ENCODE assay signal across 9 mouse cellular contexts in genomic region chr10:79649070-79649751, GRCm38 (mm10). TPM values are rescaled to one million over a fixed set of nuclear protein-coding genes. Genes with fewer than 3 reads are reported as not detected.
DNase-seq lines count a peak whose midpoint lies in the region; ATAC-seq and TF ChIP-seq lines count a peak whose summit lies in the region.
"Had no signal": no experiment of that assay in that cellular context is flagged by ENCODE, and none has a peak within 500 bp of the region (broad histone marks: within the 10 kb centered on the region; RNA-seq: fewer than 3 reads in every experiment).

No protein-coding gene starts in this region.

- H3K4me3 ChIP-seq in CH12.LX (replicated peaks in 1 of 3; ENCODE audit: low read depth in 2 of 3, low read length in 2 of 3, poor library complexity in 1 of 3) = no peak overlapping the region
- H3K4me3 ChIP-seq in heart, embryonic 16.5 days (ENCODE audit: low read length) = no peak overlapping the region
- no peak overlapping the region for H3K4me3 ChIP-seq in kidney, postnatal 0 days (replicated peaks; ENCODE audit: low read depth, low read length)
- no peak overlapping the region for H3K4me3 ChIP-seq in liver, postnatal 0 days (ENCODE audit: low read depth, low read length)

- no peak for TF ChIP-seq POLR2A in CH12.LX (IDR thresholded peaks at IDR 0.05; ENCODE audit: low read depth, low read length)

- peak; percentile 64 to 91 for TF ChIP-seq CTCF in CH12.LX (conservative IDR thresholded peaks at IDR 0.05 in 1 of 2, IDR thresholded peaks at IDR 0.05 in 1 of 2; ENCODE audit: low read depth in 2 of 2, low read length in 2 of 2)
- TF ChIP-seq CTCF in kidney, postnatal 0 days (IDR thresholded peaks at IDR 0.05; ENCODE audit: low read depth) = peak; percentile 95
- TF ChIP-seq CTCF in liver, postnatal 0 days (IDR thresholded peaks at IDR 0.05; ENCODE audit: low read depth) = peak; percentile 97

- no peak overlapping the region for H3K4me2 ChIP-seq in CH12.LX (ENCODE audit: insufficient read depth, low read depth, poor library complexity, severe bottlenecking)
- H3K4me2 ChIP-seq in heart, embryonic 16.5 days (ENCODE audit: low read depth, low read length) = no peak overlapping the region
- no peak overlapping the region for H3K4me2 ChIP-seq in kidney, postnatal 0 days (ENCODE audit: low read length)
- H3K4me2 ChIP-seq in liver, postnatal 0 days (ENCODE audit: low read depth, low read length) = no peak overlapping the region

- 26% methylated on average over 7 of the region's 7 CpGs for WGBS in heart, embryonic 16.5 days
- 29% methylated on average over 7 of the region's 7 CpGs for WGBS in kidney, postnatal 0 days
- WGBS in liver, postnatal 0 days (ENCODE audit: insufficient replicate concordance) = 23% methylated on average over 7 of the region's 7 CpGs

- peaks cover 4% of the 10 kb centered on the region for H3K9me3 ChIP-seq in CH12.LX (replicated peaks; ENCODE audit: low read length)
- no peaks in the 10 kb centered on the region for H3K9me3 ChIP-seq in heart, embryonic 16.5 days (replicated peaks; ENCODE audit: control insufficient read depth, low read length)
- no peaks in the 10 kb centered on the region for H3K9me3 ChIP-seq in kidney, postnatal 0 days (replicated peaks; ENCODE audit: low read length)
- no peaks in the 10 kb centered on the region for H3K9me3 ChIP-seq in liver, postnatal 0 days (ENCODE audit: low read length)

- H3K27me3 ChIP-seq in CH12.LX (replicated peaks) = peaks cover 70% of the 10 kb centered on the region
- peaks cover 7% of the 10 kb centered on the region for H3K27me3 ChIP-seq in heart, embryonic 16.5 days (ENCODE audit: control insufficient read depth, insufficient read depth, low read length)
- H3K27me3 ChIP-seq in kidney, postnatal 0 days (ENCODE audit: insufficient read depth, low read length) = no peaks in the 10 kb centered on the region
- H3K27me3 ChIP-seq in liver, postnatal 0 days (ENCODE audit: insufficient read depth, low read length) = no peaks in the 10 kb centered on the region; the same call in 1 of the 2 replicates

- no peak overlapping the region for H3K9ac ChIP-seq in CH12.LX (ENCODE audit: insufficient read depth, low read depth)
- H3K9ac ChIP-seq in heart, embryonic 16.5 days (ENCODE audit: low read length) = no peak overlapping the region
- H3K9ac ChIP-seq in kidney, postnatal 0 days (ENCODE audit: low read depth, low read length) = no peak overlapping the region
- no peak overlapping the region for H3K9ac ChIP-seq in liver, postnatal 0 days (replicated peaks)

- TF ChIP-seq EP300 in CH12.LX (IDR thresholded peaks at IDR 0.05; ENCODE audit: low read length) = no peak
- TF ChIP-seq EP300 in liver, postnatal 0 days (IDR thresholded peaks at IDR 0.05; ENCODE audit: low read depth) = no peak

- in situ Hi-C loops in CH12.LX (cut with MboI; ENCODE audit: low pct_ligation_motif_present, low pct_unique_long_range_greater_than_20kb, low sequenced_read_pairs) = loop anchor here (5.0 kb wide), 1 partner anchor 52 kb away; no protein-coding TSS in a partner anchor

- dilution Hi-C loops in CH12.LX (cut with MboI; ENCODE audit: extremely low pct_ligation_motif_present, extremely low pct_unique_long_range_greater_than_20kb, low sequenced_read_pairs) = no loop called here

- H3K27ac ChIP-seq in CH12.LX (ENCODE audit: insufficient read depth, low read depth) = no peak overlapping the region
- H3K27ac ChIP-seq in heart, embryonic 16.5 days (ENCODE audit: low read length) = no peak overlapping the region
- no peak overlapping the region for H3K27ac ChIP-seq in kidney, postnatal 0 days
- H3K27ac ChIP-seq in liver, postnatal 0 days (ENCODE audit: low read depth) = no peak overlapping the region

- DNase-seq in CH12.LX (ENCODE audit: extremely low read depth) = peak; percentile 81
- DNase-seq in adrenal gland, postnatal 10 days = peak; percentile 85
- peak; percentile 71 for DNase-seq in embryo, embryonic 9.5 days (ENCODE audit: extremely low spot score)
- peak; percentile 82 for DNase-seq in kidney, postnatal 0 days (ENCODE audit: low spot score)
- DNase-seq in liver, postnatal 0 days = peak; percentile 80
- peak; percentile 52 for DNase-seq in thymus, postnatal 25 days

- no peaks in the 10 kb centered on the region for H3K36me3 ChIP-seq in CH12.LX (replicated peaks in 1 of 2; ENCODE audit: control insufficient read depth in 1 of 2, insufficient read depth in 1 of 2, low read length in 1 of 2)
- no peaks in the 10 kb centered on the region for H3K36me3 ChIP-seq in heart, embryonic 16.5 days (ENCODE audit: control insufficient read depth, insufficient read depth)
- no peaks in the 10 kb centered on the region for H3K36me3 ChIP-seq in kidney, postnatal 0 days (ENCODE audit: insufficient read depth, low read length)
- H3K36me3 ChIP-seq in liver, postnatal 0 days (replicated peaks; ENCODE audit: insufficient read depth, low read length) = no peaks in the 10 kb centered on the region

- TF ChIP-seq RAD21 in CH12.LX (IDR thresholded peaks at IDR 0.05; ENCODE audit: low read depth, low read length) = peak; percentile 60

- H3K79me2 ChIP-seq in CH12.LX (replicated peaks; ENCODE audit: control insufficient read depth, extremely low read depth, insufficient read depth, poor library complexity, severe bottlenecking) = no peaks in the 10 kb centered on the region

- H3K4me1 ChIP-seq in CH12.LX (ENCODE audit: control insufficient read depth in 1 of 2, insufficient read depth in 2 of 2) = no peaks in the 10 kb centered on the region
- H3K4me1 ChIP-seq in heart, embryonic 16.5 days (ENCODE audit: control insufficient read depth, insufficient read depth, low read length) = no peaks in the 10 kb centered on the region
- no peaks in the 10 kb centered on the region for H3K4me1 ChIP-seq in kidney, postnatal 0 days (replicated peaks; ENCODE audit: insufficient read depth, low read length)
- no peaks in the 10 kb centered on the region for H3K4me1 ChIP-seq in liver, postnatal 0 days (ENCODE audit: insufficient read depth)

- peak; percentile 49; the same call in 1 of the 2 replicates for ATAC-seq in heart, embryonic 16.5 days (replicated peaks; ENCODE audit: extremely low read depth, insufficient read depth, low FRiP score)
- ATAC-seq in kidney, postnatal 0 days (replicated peaks; ENCODE audit: low FRiP score, low read depth) = peak; percentile 38; the same call in 1 of the 2 replicates
- ATAC-seq in liver, postnatal 0 days = peak; percentile 45; the same call in 1 of the 2 replicates
- peak; percentile 68 for ATAC-seq in neutrophil, adult 5-6 weeks (ENCODE audit: extremely low read depth, insufficient number of reproducible peaks, low FRiP score, poor library complexity, severe bottlenecking)

TF ChIP-seq in CH12.LX, 34 proteins besides CTCF, POLR2A, EP300 and RAD21:
- TF ChIP-seq SMC3 (IDR thresholded peaks at IDR 0.05; ENCODE audit: low read depth, low read length) (peak; percentile 95), ETS1 (conservative IDR thresholded peaks at IDR 0.05; ENCODE audit: low read depth, low read length) (no peak)

RNA-seq across cellular contexts. Expression of gene Odf3l2, which starts 3.7 kb away (rescaled TPM):
- total RNA-seq in CH12.LX (2012; rRNA removed) (not detected in 2 replicates), CH12.LX (2014; rRNA removed) (not detected in 2 replicates)
- polyA plus RNA-seq in CH12.LX (2012; ENCODE audit: insufficient read length, low read depth) = not detected in 2 replicates
- not detected for total RNA-seq in adrenal gland, postnatal 10 days (2021)
- polyA plus RNA-seq in heart, embryonic 16.5 days (2015; fragmentation: Nextera tagmentation; extraction: Ambion mirVana) = not detected in 2 replicates
- polyA plus RNA-seq in kidney, postnatal 0 days (2015; fragmentation: Nextera tagmentation; extraction: Ambion mirVana) = not detected in 2 replicates
- not detected in 2 replicates for polyA plus RNA-seq in liver, postnatal 0 days (2015; fragmentation: Nextera tagmentation; extraction: Ambion mirVana)
- not detected in 2 replicates for total RNA-seq in neutrophil, adult 5-6 weeks (2017)
- polyA plus RNA-seq: gonadal fat pad, adult 2 months had no signal

RNA-seq across cellular contexts. Expression of gene Shc2, which starts 11.5 kb away (rescaled TPM):
- total RNA-seq in CH12.LX (2012; rRNA removed) = not detected in 2 replicates
- total RNA-seq in CH12.LX (2014; rRNA removed) = not detected in 2 replicates
- not detected in 2 replicates for polyA plus RNA-seq in CH12.LX (2012; ENCODE audit: insufficient read length, low read depth)
- 1 to 10 TPM; 5.6 to 8.4 TPM for total RNA-seq in adrenal gland, postnatal 10 days (2021)
- 2.0 and 2.6 TPM in 2 replicates for polyA plus RNA-seq in heart, embryonic 16.5 days (2015; fragmentation: Nextera tagmentation; extraction: Ambion mirVana)
- polyA plus RNA-seq in kidney, postnatal 0 days (2015; fragmentation: Nextera tagmentation; extraction: Ambion mirVana) = 5.4 TPM in 2 replicates
- polyA plus RNA-seq in liver, postnatal 0 days (2015; fragmentation: Nextera tagmentation; extraction: Ambion mirVana) = 0.05 and 0.07 TPM in 2 replicates
- not detected in 2 replicates for total RNA-seq in neutrophil, adult 5-6 weeks (2017)

RNA-seq across cellular contexts. Expression of gene Madcam1, which starts 15.1 kb away (rescaled TPM):
- total RNA-seq in CH12.LX (2012; rRNA removed) (62.4 and 110 TPM in 2 replicates), CH12.LX (2014; rRNA removed) (55.4 and 61.9 TPM in 2 replicates)
- polyA plus RNA-seq in CH12.LX (2012; ENCODE audit: insufficient read length, low read depth) = 167 and 171 TPM in 2 replicates
- 1 to 10 TPM; 3.1 to 4.0 TPM for total RNA-seq in adrenal gland, postnatal 10 days (2021)
- 1.4 and 1.8 TPM in 2 replicates for polyA plus RNA-seq in heart, embryonic 16.5 days (2015; fragmentation: Nextera tagmentation; extraction: Ambion mirVana)
- polyA plus RNA-seq in kidney, postnatal 0 days (2015; fragmentation: Nextera tagmentation; extraction: Ambion mirVana) = 1.5 TPM in 2 replicates
- 0.12 and 0.19 TPM in 2 replicates for polyA plus RNA-seq in liver, postnatal 0 days (2015; fragmentation: Nextera tagmentation; extraction: Ambion mirVana)
- not detected in 2 replicates for total RNA-seq in neutrophil, adult 5-6 weeks (2017)

RNA-seq across cellular contexts. Expression of gene Tpgs1, which starts 20.0 kb away (rescaled TPM):
- total RNA-seq in CH12.LX (2012; rRNA removed) = 33.7 and 58.9 TPM in 2 replicates
- 34.4 and 42.8 TPM in 2 replicates for total RNA-seq in CH12.LX (2014; rRNA removed)
- polyA plus RNA-seq in CH12.LX (2012; ENCODE audit: insufficient read length, low read depth) = 42.0 and 44.5 TPM in 2 replicates
- total RNA-seq in adrenal gland, postnatal 10 days (2021) = 10 to 100 TPM; 26.2 to 27.0 TPM
- 45.5 and 47.0 TPM in 2 replicates for polyA plus RNA-seq in heart, embryonic 16.5 days (2015; fragmentation: Nextera tagmentation; extraction: Ambion mirVana)
- polyA plus RNA-seq in kidney, postnatal 0 days (2015; fragmentation: Nextera tagmentation; extraction: Ambion mirVana) = 82.5 and 84.9 TPM in 2 replicates
- polyA plus RNA-seq in liver, postnatal 0 days (2015; fragmentation: Nextera tagmentation; extraction: Ambion mirVana) = 24.9 and 25.8 TPM in 2 replicates
- total RNA-seq in neutrophil, adult 5-6 weeks (2017) = 16.0 and 16.1 TPM in 2 replicates

RNA-seq across cellular contexts. Expression of gene Cdc34, which starts 32.8 kb away (rescaled TPM):
- total RNA-seq in CH12.LX (2012; rRNA removed) = 335 and 348 TPM in 2 replicates
- total RNA-seq in CH12.LX (2014; rRNA removed) = 323 and 331 TPM in 2 replicates
- 314 and 354 TPM in 2 replicates for polyA plus RNA-seq in CH12.LX (2012; ENCODE audit: insufficient read length, low read depth)
- 10 to 100 TPM; 90.2 to 96.7 TPM for total RNA-seq in adrenal gland, postnatal 10 days (2021)
- polyA plus RNA-seq in heart, embryonic 16.5 days (2015; fragmentation: Nextera tagmentation; extraction: Ambion mirVana) = 98.0 and 101 TPM in 2 replicates
- 68.1 and 75.7 TPM in 2 replicates for polyA plus RNA-seq in kidney, postnatal 0 days (2015; fragmentation: Nextera tagmentation; extraction: Ambion mirVana)
- 77.6 and 80.1 TPM in 2 replicates for polyA plus RNA-seq in liver, postnatal 0 days (2015; fragmentation: Nextera tagmentation; extraction: Ambion mirVana)
- total RNA-seq in neutrophil, adult 5-6 weeks (2017) = 90.5 and 95.5 TPM in 2 replicates

Comparison
In these comparisons a context has a peak if more than half of its experiments do, and no peak if none do; other contexts are left out.
1. RNA of gene Madcam1, which starts 15.1 kb away (polyA plus RNA-seq): 167 to 171 TPM in CH12.LX; 1.4 to 1.8 TPM in heart, embryonic 16.5 days, 1.5 TPM in kidney, postnatal 0 days and 0.12 to 0.19 TPM in liver, postnatal 0 days; every median in the first group is over 10 times any median in the second.
2. Peak in every context shown above with its lines, with median percentiles within 50 percentile points of each other: DNase-seq, CTCF ChIP-seq and ATAC-seq.